Comparison of ENCODE assay signal across 8 mouse cellular contexts in the genomic region with DNA sequence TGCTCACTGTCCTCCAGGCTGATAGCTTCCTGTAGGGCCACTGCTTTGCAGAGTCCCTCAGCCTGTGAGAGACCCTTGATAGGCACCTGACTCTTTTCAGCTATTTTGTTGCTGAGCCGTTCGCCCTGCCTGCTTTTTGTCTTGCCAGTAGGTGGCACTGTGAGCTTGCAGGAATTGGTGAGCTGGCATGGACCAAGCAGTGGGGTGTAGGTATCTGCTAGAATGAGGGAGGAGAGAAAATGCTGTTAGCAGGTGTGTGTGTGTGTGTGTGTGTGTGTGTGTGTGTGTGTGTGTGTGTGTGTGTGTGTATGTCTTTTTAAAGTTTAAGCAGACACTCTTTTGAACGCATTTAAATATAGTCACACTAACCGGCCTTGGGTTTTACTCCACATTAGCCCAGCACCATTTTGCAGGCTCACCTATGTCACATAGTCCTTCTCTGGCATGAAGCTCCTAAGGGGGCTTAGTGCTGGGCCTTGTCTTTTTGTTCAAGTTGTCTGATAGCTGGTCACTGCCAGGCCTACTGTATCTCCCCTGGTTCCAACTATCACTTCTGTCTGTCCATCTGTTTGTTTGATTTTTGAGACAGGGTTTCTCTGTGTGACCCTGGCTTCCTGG. TPM values are rescaled to one million over a fixed set of nuclear protein-coding genes. Genes with fewer than 3 reads are reported as not detected.
DNase-seq lines count a peak whose midpoint lies in the region; ATAC-seq and TF ChIP-seq lines count a peak whose summit lies in the region.

No protein-coding gene starts in this region.

- H3K4me1 ChIP-seq in embryonic facial prominence, embryonic 10.5 days, result peaks cover 3% of the 10 kb centered on the region; the same call in 1 of the 2 replicates
- H3K4me1 ChIP-seq in heart, embryonic 14.5 days (ENCODE audit: control insufficient read depth in 2 of 2, insufficient read depth in 2 of 2, low read length in 2 of 2), result 0 out of 4 replicates have a peak, but pooled peaks cover 0 to 2% of the 10 kb centered on the region in 2 experiments
- H3K4me1 ChIP-seq in liver, embryonic 14.5 days (replicated peaks; ENCODE audit: control insufficient read depth in 2 of 2, insufficient read depth in 2 of 2, low read length in 1 of 2), result no peaks in the 10 kb centered on the region
- H3K4me1 ChIP-seq in neural tube, embryonic 15.5 days, result no peaks in the 10 kb centered on the region

- H3K27me3 ChIP-seq in embryonic facial prominence, embryonic 10.5 days (replicated peaks; ENCODE audit: low read depth, poor library complexity, severe bottlenecking), result peaks cover 23% of the 10 kb centered on the region
- H3K27me3 ChIP-seq in heart, embryonic 14.5 days (ENCODE audit: control insufficient read depth, insufficient read depth, low read length), result peaks cover 9% of the 10 kb centered on the region
- no peaks in the 10 kb centered on the region; the same call in 1 of the 2 replicates for H3K27me3 ChIP-seq in liver, embryonic 14.5 days (ENCODE audit: control insufficient read depth, insufficient read depth, low read length)
- peaks cover 9% of the 10 kb centered on the region; the same call in 1 of the 2 replicates for H3K27me3 ChIP-seq in neural tube, embryonic 15.5 days (replicated peaks)

- no peaks in the 10 kb centered on the region for H3K9me3 ChIP-seq in embryonic facial prominence, embryonic 10.5 days
- no peaks in the 10 kb centered on the region for H3K9me3 ChIP-seq in heart, embryonic 14.5 days (ENCODE audit: control insufficient read depth, low read length)
- no peaks in the 10 kb centered on the region for H3K9me3 ChIP-seq in liver, embryonic 14.5 days (ENCODE audit: control insufficient read depth, low read length)
- H3K9me3 ChIP-seq in neural tube, embryonic 15.5 days (replicated peaks), result no peaks in the 10 kb centered on the region

- TF ChIP-seq CTCF in liver, embryonic 14.5 days (IDR thresholded peaks at IDR 0.05; ENCODE audit: low read depth), result peak; percentile 91

- no peaks in the 10 kb centered on the region for H3K36me3 ChIP-seq in embryonic facial prominence, embryonic 10.5 days (replicated peaks)
- H3K36me3 ChIP-seq in heart, embryonic 14.5 days (ENCODE audit: control insufficient read depth, insufficient read depth, low read length), result no peaks in the 10 kb centered on the region
- no peaks in the 10 kb centered on the region for H3K36me3 ChIP-seq in liver, embryonic 14.5 days (replicated peaks; ENCODE audit: control insufficient read depth, insufficient read depth, low read depth)
- H3K36me3 ChIP-seq in neural tube, embryonic 15.5 days, result no peaks in the 10 kb centered on the region

- H3K4me3 ChIP-seq in embryonic facial prominence, embryonic 10.5 days, result no peak overlapping the region
- H3K4me3 ChIP-seq in heart, embryonic 14.5 days (ENCODE audit: control insufficient read depth in 1 of 2, insufficient read depth in 1 of 2, low read depth in 1 of 2, low read length in 2 of 2), result no peak overlapping the region
- H3K4me3 ChIP-seq in liver, embryonic 14.5 days (ENCODE audit: insufficient read depth in 1 of 2, low read depth in 2 of 2, low read length in 2 of 2), result no peak overlapping the region
- H3K4me3 ChIP-seq in neural tube, embryonic 15.5 days (replicated peaks), result no peak overlapping the region

- no peak overlapping the region for H3K9ac ChIP-seq in heart, embryonic 14.5 days (ENCODE audit: low read length)
- H3K9ac ChIP-seq in liver, embryonic 14.5 days (replicated peaks), result no peak overlapping the region
- no peak overlapping the region for H3K9ac ChIP-seq in neural tube, embryonic 15.5 days (replicated peaks)

- 0 out of 2 replicates have a peak, but pooled peaks have one; percentile 18 for ATAC-seq in heart, embryonic 14.5 days (ENCODE audit: insufficient number of reproducible peaks, insufficient read depth, low FRiP score, low read depth)
- ATAC-seq in liver, embryonic 14.5 days (ENCODE audit: insufficient read depth), result no peak
- peak; percentile 79 for ATAC-seq in neural tube, embryonic 15.5 days (ENCODE audit: low FRiP score)

- no peak for TF ChIP-seq EP300 in liver, embryonic 14.5 days (IDR thresholded peaks at IDR 0.05; ENCODE audit: low read depth)

- DNase-seq in CD4-positive helper T cell, adult 2 months (ENCODE audit: low read depth, low spot score), result peak; percentile 81
- DNase-seq in adrenal gland, postnatal 14 days, result peak; percentile 89
- peak; percentile 80 for DNase-seq in embryonic facial prominence, embryonic 10.5 days (ENCODE audit: low spot score)
- peak; percentile 80 for DNase-seq in kidney, postnatal 14 days
- peak; percentile 13 to 44 (median 36) for DNase-seq in liver, embryonic 14.5 days (ENCODE audit: low read depth in 3 of 3, low spot score in 3 of 3)
- DNase-seq in telencephalon, adult 2 months (ENCODE audit: low read depth, low spot score), result peak; percentile 43

- H3K27ac ChIP-seq in embryonic facial prominence, embryonic 10.5 days (replicated peaks), result no peak overlapping the region
- no peak overlapping the region for H3K27ac ChIP-seq in heart, embryonic 14.5 days (replicated peaks in 1 of 2; ENCODE audit: control insufficient read depth in 1 of 2, insufficient read depth in 1 of 2, low read depth in 2 of 2, low read length in 2 of 2)
- no peak overlapping the region for H3K27ac ChIP-seq in liver, embryonic 14.5 days
- no peak overlapping the region for H3K27ac ChIP-seq in neural tube, embryonic 15.5 days (replicated peaks)

- no peak overlapping the region for H3K4me2 ChIP-seq in heart, embryonic 14.5 days (ENCODE audit: low read length)
- no peak overlapping the region for H3K4me2 ChIP-seq in liver, embryonic 14.5 days (ENCODE audit: low read depth)
- no peak overlapping the region for H3K4me2 ChIP-seq in neural tube, embryonic 15.5 days

- 27% methylated on average over 4 of the region's 4 CpGs for WGBS in embryonic facial prominence, embryonic 10.5 days
- 24% methylated on average over 4 of the region's 4 CpGs for WGBS in heart, embryonic 14.5 days
- WGBS in liver, embryonic 14.5 days (ENCODE audit: insufficient replicate concordance), result 33% methylated on average over 4 of the region's 4 CpGs
- WGBS in neural tube, embryonic 15.5 days, result 33% methylated on average over 4 of the region's 4 CpGs

RNA-seq across cellular contexts. Expression of a gene that starts 3.4 kb away (rescaled TPM):
- not detected in 2 replicates for total RNA-seq in adrenal gland, postnatal 14 days (2021)
- polyA plus RNA-seq in embryonic facial prominence, embryonic 10.5 days (2016; fragmentation: Nextera tagmentation; extraction: Ambion mirVana), result 0.01 TPM in 2 replicates
- not detected in 2 replicates for polyA plus RNA-seq in heart, embryonic 14.5 days (2014; fragmentation: Nextera tagmentation; extraction: Ambion mirVana)
- 0.01 and 0.02 TPM in 2 replicates for polyA plus RNA-seq in liver, embryonic 14.5 days (2012; rRNA removed)
- 0.01 TPM in 1 of 2 replicates, not detected in the other for polyA plus RNA-seq in liver, embryonic 14.5 days (2014; fragmentation: Nextera tagmentation; extraction: Ambion mirVana)
- polyA plus RNA-seq in neural tube, embryonic 15.5 days (2015; fragmentation: Nextera tagmentation; extraction: Ambion mirVana), result 0.19 TPM in 1 of 2 replicates, not detected in the other

RNA-seq across cellular contexts. Expression of a gene that starts 51.6 kb away (rescaled TPM):
- total RNA-seq in adrenal gland, postnatal 14 days (2021), result 1.6 and 7.5 TPM in 2 replicates
- polyA plus RNA-seq in embryonic facial prominence, embryonic 10.5 days (2016; fragmentation: Nextera tagmentation; extraction: Ambion mirVana), result not detected in 2 replicates
- polyA plus RNA-seq in heart, embryonic 14.5 days (2014; fragmentation: Nextera tagmentation; extraction: Ambion mirVana), result not detected in 2 replicates
- polyA plus RNA-seq in liver, embryonic 14.5 days (2012; rRNA removed), result 0.26 and 0.36 TPM in 2 replicates
- 0.17 and 0.25 TPM in 2 replicates for polyA plus RNA-seq in liver, embryonic 14.5 days (2014; fragmentation: Nextera tagmentation; extraction: Ambion mirVana)
- polyA plus RNA-seq in neural tube, embryonic 15.5 days (2015; fragmentation: Nextera tagmentation; extraction: Ambion mirVana), result 0.09 and 0.38 TPM in 2 replicates

Comparison
In these comparisons a context has a peak if more than half of its experiments do, and no peak if none do; other contexts are left out.
1. DNase-seq: peak in every context shown above with its lines; median percentile 89 in adrenal gland, postnatal 14 days; 81 in CD4-positive helper T cell, adult 2 months; 80 in embryonic facial prominence, embryonic 10.5 days; 80 in kidney, postnatal 14 days; 43 in telencephalon, adult 2 months; 36 in liver, embryonic 14.5 days.